Mouse (Mus musculus): ENCODE measurements around the gene C2cd5. TPM values are rescaled to one million over a fixed set of nuclear protein-coding genes. Genes with fewer than 3 reads are reported as not detected.
"Not testable (repeated sequence)": the region's sequence is repeated elsewhere in the genome, so short reads cannot be mapped to it uniquely, and the experiment has no call there.

The C2cd5 gene
- polyA plus RNA-seq (2015; fragmentation: Nextera tagmentation; extraction: Ambion mirVana): 19.8 and 20.1 TPM in 2 replicates

GRCm38 (mm10) chr6:143099681-143100382 is at the start of gene C2cd5:
Gene C2cd5 (minus strand): TSS chr6:143100141.
- Histone ChIP-seq H3K4me3 (ENCODE audit: low read length) (peak within 1 kb of the TSS; percentile 93), H3K27ac (ENCODE audit: low read length) (peak within 1 kb of the TSS; percentile 92), H3K4me2 (ENCODE audit: low read depth, low read length) (peak within 1 kb of the TSS; percentile 94), H3K27me3 (replicated peaks; ENCODE audit: control insufficient read depth, insufficient read depth, low read length) (no peaks in the 10 kb centered on the region), H3K9me3 (ENCODE audit: control insufficient read depth, low read length) (no peaks in the 10 kb centered on the region), H3K36me3 (ENCODE audit: control insufficient read depth, insufficient read depth, low read length) (no peaks in the 10 kb centered on the region), H3K9ac (ENCODE audit: low read depth, low read length) (peak within 1 kb of the TSS; percentile 88), H3K4me1 (ENCODE audit: control insufficient read depth, insufficient read depth, low read length) (0 out of 2 replicates have a peak, but pooled peaks cover 6% of the 10 kb centered on the region)
- peak; percentile 98 for ATAC-seq
- WGBS: under 1% methylated on average over 61 of the region's 75 CpGs

GRCm38 (mm10) chr6:143148868-143149267 is 48.9 kb upstream of the C2cd5 start:
- no peak overlapping the region for H3K27ac ChIP-seq (ENCODE audit: low read length)
- H3K27me3 ChIP-seq (replicated peaks; ENCODE audit: control insufficient read depth, insufficient read depth, low read length): no peaks in the 10 kb centered on the region
- no peak overlapping the region for H3K9ac ChIP-seq (ENCODE audit: low read depth, low read length)
- ATAC-seq: no peak
- H3K4me2 ChIP-seq (ENCODE audit: low read depth, low read length): no peak overlapping the region
- no peak overlapping the region for H3K4me3 ChIP-seq (ENCODE audit: low read length)
- no peaks in the 10 kb centered on the region for H3K36me3 ChIP-seq (ENCODE audit: control insufficient read depth, insufficient read depth, low read length)
- H3K4me1 ChIP-seq (ENCODE audit: control insufficient read depth, insufficient read depth, low read length): peaks cover 16% of the 10 kb centered on the region
- no peaks in the 10 kb centered on the region for H3K9me3 ChIP-seq (ENCODE audit: control insufficient read depth, low read length)

- Histone ChIP-seq H3K36me3 (ENCODE audit: control insufficient read depth, insufficient read depth, low read length) (no peaks in the 10 kb centered on the region), H3K27ac (ENCODE audit: low read length) (no peak overlapping the region), H3K9ac (ENCODE audit: low read depth, low read length) (no peak overlapping the region), H3K27me3 (replicated peaks; ENCODE audit: control insufficient read depth, insufficient read depth, low read length) (no peaks in the 10 kb centered on the region), H3K4me1 (ENCODE audit: control insufficient read depth, insufficient read depth, low read length) (peaks cover 6% of the 10 kb centered on the region), H3K4me3 (ENCODE audit: low read length) (no peak overlapping the region), H3K4me2 (ENCODE audit: low read depth, low read length) (no peak overlapping the region), H3K9me3 (ENCODE audit: control insufficient read depth, low read length) (no peaks in the 10 kb centered on the region)
- no peak for ATAC-seq
- WGBS: 59% methylated on average over 8 of the region's 8 CpGs
Observed at GRCm38 (mm10) chr6:143146756-143147155, 46.8 kb upstream of the C2cd5 start.

- Histone ChIP-seq H3K27ac (ENCODE audit: low read length) (0 out of 2 replicates have a peak overlapping the region, but pooled peaks have one; percentile 10), H3K4me1 (ENCODE audit: control insufficient read depth, insufficient read depth, low read length) (peaks cover 6% of the 10 kb centered on the region), H3K4me3 (ENCODE audit: low read length) (no peak overlapping the region), H3K9me3 (ENCODE audit: control insufficient read depth, low read length) (no peaks in the 10 kb centered on the region), H3K27me3 (replicated peaks; ENCODE audit: control insufficient read depth, insufficient read depth, low read length) (no peaks in the 10 kb centered on the region), H3K4me2 (ENCODE audit: low read depth, low read length) (no peak overlapping the region), H3K9ac (ENCODE audit: low read depth, low read length) (no peak overlapping the region), H3K36me3 (ENCODE audit: control insufficient read depth, insufficient read depth, low read length) (no peaks in the 10 kb centered on the region)
- WGBS: 43% methylated on average over 7 of the region's 7 CpGs
- ATAC-seq: peak; percentile 73
Observed at GRCm38 (mm10) chr6:143145051-143145450, 45.1 kb upstream of the C2cd5 start.

GRCm38 (mm10) chr6:143144556-143144955 is 44.6 kb upstream of the C2cd5 start:
- H3K36me3 ChIP-seq (ENCODE audit: control insufficient read depth, insufficient read depth, low read length): no peaks in the 10 kb centered on the region
- no peak overlapping the region for H3K4me3 ChIP-seq (ENCODE audit: low read length)
- no peak for ATAC-seq
- H3K4me2 ChIP-seq (ENCODE audit: low read depth, low read length): no peak overlapping the region
- WGBS: 55% methylated on average over 2 of the region's 2 CpGs
- H3K9ac ChIP-seq (ENCODE audit: low read depth, low read length): no peak overlapping the region
- H3K4me1 ChIP-seq (ENCODE audit: control insufficient read depth, insufficient read depth, low read length): peaks cover 6% of the 10 kb centered on the region
- H3K9me3 ChIP-seq (ENCODE audit: control insufficient read depth, low read length): no peaks in the 10 kb centered on the region
- 0 out of 2 replicates have a peak overlapping the region, but pooled peaks have one; percentile 10 for H3K27ac ChIP-seq (ENCODE audit: low read length)
- H3K27me3 ChIP-seq (replicated peaks; ENCODE audit: control insufficient read depth, insufficient read depth, low read length): no peaks in the 10 kb centered on the region

- 20% methylated on average over 19 of the region's 19 CpGs for WGBS
- Histone ChIP-seq H3K4me2 (ENCODE audit: low read depth, low read length) (peak overlapping the region; percentile 36), H3K9me3 (ENCODE audit: control insufficient read depth, low read length) (no peaks in the 10 kb centered on the region), H3K27ac (ENCODE audit: low read length) (no peak overlapping the region), H3K9ac (ENCODE audit: low read depth, low read length) (peak overlapping the region; percentile 38; the same call in 1 of the 2 replicates), H3K27me3 (replicated peaks; ENCODE audit: control insufficient read depth, insufficient read depth, low read length) (no peaks in the 10 kb centered on the region), H3K4me3 (ENCODE audit: low read length) (peak overlapping the region; percentile 26), H3K4me1 (ENCODE audit: control insufficient read depth, insufficient read depth, low read length) (peaks cover 6% of the 10 kb centered on the region), H3K36me3 (ENCODE audit: control insufficient read depth, insufficient read depth, low read length) (no peaks in the 10 kb centered on the region)
- ATAC-seq: no peak
Observed at GRCm38 (mm10) chr6:143143775-143144273, 43.9 kb upstream of the C2cd5 start.

GRCm38 (mm10) chr6:143143321-143143720 is 43.4 kb upstream of the C2cd5 start:
- ATAC-seq: no peak
- no peak overlapping the region for H3K4me3 ChIP-seq (ENCODE audit: low read length)
- no peaks in the 10 kb centered on the region for H3K9me3 ChIP-seq (ENCODE audit: control insufficient read depth, low read length)
- H3K36me3 ChIP-seq (ENCODE audit: control insufficient read depth, insufficient read depth, low read length): no peaks in the 10 kb centered on the region
- H3K9ac ChIP-seq (ENCODE audit: low read depth, low read length): no peak overlapping the region
- 72% methylated on average over 9 of the region's 9 CpGs for WGBS
- no peaks in the 10 kb centered on the region for H3K27me3 ChIP-seq (replicated peaks; ENCODE audit: control insufficient read depth, insufficient read depth, low read length)
- peaks cover 6% of the 10 kb centered on the region for H3K4me1 ChIP-seq (ENCODE audit: control insufficient read depth, insufficient read depth, low read length)
- H3K4me2 ChIP-seq (ENCODE audit: low read depth, low read length): no peak overlapping the region
- no peak overlapping the region for H3K27ac ChIP-seq (ENCODE audit: low read length)

- ATAC-seq: no peak
- H3K4me2 ChIP-seq (ENCODE audit: low read depth, low read length): no peak overlapping the region
- no peaks in the 10 kb centered on the region for H3K36me3 ChIP-seq (ENCODE audit: control insufficient read depth, insufficient read depth, low read length)
- WGBS: 95% methylated on average over 4 of the region's 4 CpGs
- H3K9ac ChIP-seq (ENCODE audit: low read depth, low read length): no peak overlapping the region
- H3K27me3 ChIP-seq (replicated peaks; ENCODE audit: control insufficient read depth, insufficient read depth, low read length): no peaks in the 10 kb centered on the region
- H3K4me1 ChIP-seq (ENCODE audit: control insufficient read depth, insufficient read depth, low read length): peaks cover 6% of the 10 kb centered on the region
- no peak overlapping the region for H3K4me3 ChIP-seq (ENCODE audit: low read length)
- H3K9me3 ChIP-seq (ENCODE audit: control insufficient read depth, low read length): no peaks in the 10 kb centered on the region
- no peak overlapping the region for H3K27ac ChIP-seq (ENCODE audit: low read length)
Observed at GRCm38 (mm10) chr6:143142861-143143260, 42.9 kb upstream of the C2cd5 start.

- H3K27ac ChIP-seq (ENCODE audit: low read length): peak overlapping the region; percentile 73
- H3K27me3 ChIP-seq (replicated peaks; ENCODE audit: control insufficient read depth, insufficient read depth, low read length); H3K4me2 ChIP-seq (ENCODE audit: low read depth, low read length); H3K4me3 ChIP-seq (ENCODE audit: low read length); H3K36me3 ChIP-seq (ENCODE audit: control insufficient read depth, insufficient read depth, low read length); H3K4me1 ChIP-seq (ENCODE audit: control insufficient read depth, insufficient read depth, low read length); H3K9me3 ChIP-seq (ENCODE audit: control insufficient read depth, low read length); H3K9ac ChIP-seq (ENCODE audit: low read depth, low read length): not testable (repeated sequence)
- peak; percentile 61 for ATAC-seq
- WGBS: 68% methylated on average over 9 of the region's 10 CpGs
Observed at GRCm38 (mm10) chr6:143141624-143142592, 42.0 kb upstream of the C2cd5 start.

Data from intestine, embryonic 16.5 days (tissue).